Mouse (Mus musculus): Measurements from ENCODE around the gene Vil1. TPM values are rescaled to one million over a fixed set of nuclear protein-coding genes. Genes with fewer than 3 reads are reported as not detected.
A peak's percentile ranks its signal among the peaks of the same experiment; 100 is the strongest.

The Vil1 gene
- polyA plus RNA-seq, 1 experiment from 2014 or later, result 0.38 TPM

DNA sequence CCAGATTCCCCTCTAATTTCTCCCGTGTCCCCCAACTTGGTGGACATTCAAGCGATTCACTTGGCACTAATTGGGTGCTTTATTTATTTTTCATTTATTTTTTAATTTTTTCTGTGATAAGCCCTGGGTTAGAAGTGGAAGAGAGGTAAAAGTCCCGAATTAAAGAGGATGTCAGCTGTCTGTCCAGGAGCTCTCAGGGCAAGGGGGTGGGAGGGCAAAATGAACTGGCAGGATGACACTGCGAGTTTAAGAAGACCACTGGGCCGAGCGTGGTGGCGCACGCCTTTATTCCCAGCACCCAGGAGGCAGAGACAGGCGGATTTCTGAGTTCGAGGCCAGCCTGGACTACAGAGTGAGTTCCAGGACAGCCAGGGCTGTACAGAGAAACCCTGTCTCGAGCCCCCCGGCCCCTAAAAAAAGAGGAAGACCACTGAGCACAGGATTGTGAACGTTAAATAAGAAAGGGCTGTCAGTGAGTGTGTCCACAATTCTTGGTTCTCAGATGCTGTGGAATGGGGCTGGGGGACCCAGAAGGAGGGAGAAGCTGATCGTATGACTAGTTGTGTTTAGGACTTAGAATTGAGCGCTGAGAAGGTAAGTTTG is 21.7 kb upstream of the Vil1 start:
- H3K4me1 ChIP-seq (ENCODE audit: control insufficient read depth in 2 of 2, insufficient read depth in 2 of 2, low read length in 2 of 2), result peaks cover 18 to 21% of the 10 kb centered on the region in 2 experiments
- H3K27ac ChIP-seq (replicated peaks in 1 of 2; ENCODE audit: control insufficient read depth in 1 of 2, insufficient read depth in 1 of 2, low read depth in 2 of 2, low read length in 2 of 2), result peak overlapping the region; percentile 98 to 99
- no peaks in the 10 kb centered on the region for H3K9me3 ChIP-seq (ENCODE audit: control insufficient read depth, low read length)
- no peak for ATAC-seq (ENCODE audit: insufficient number of reproducible peaks, insufficient read depth, low FRiP score, low read depth)
- peak overlapping the region; percentile 53 to 64 for H3K4me3 ChIP-seq (ENCODE audit: control insufficient read depth in 1 of 2, insufficient read depth in 1 of 2, low read depth in 1 of 2, low read length in 2 of 2)
- H3K4me2 ChIP-seq (ENCODE audit: low read length), result peak overlapping the region; percentile 64
- peak overlapping the region; percentile 80 for H3K9ac ChIP-seq (ENCODE audit: low read length)
- no peaks in the 10 kb centered on the region for H3K36me3 ChIP-seq (ENCODE audit: control insufficient read depth, insufficient read depth, low read length)
- H3K27me3 ChIP-seq (ENCODE audit: control insufficient read depth, insufficient read depth, low read length), result no peaks in the 10 kb centered on the region
- WGBS, result 55% methylated on average over 15 of the region's 15 CpGs

GRCm38 (mm10) chr1:74388398-74388920 is 20.7 kb upstream of the Vil1 start:
- WGBS, result 80% methylated on average over 7 of the region's 7 CpGs
- H3K27ac ChIP-seq (replicated peaks in 1 of 2; ENCODE audit: control insufficient read depth in 1 of 2, insufficient read depth in 1 of 2, low read depth in 2 of 2, low read length in 2 of 2), result no peak overlapping the region; a peak in 1 of 4 replicates
- no peak for ATAC-seq (ENCODE audit: insufficient number of reproducible peaks, insufficient read depth, low FRiP score, low read depth)

GRCm38 (mm10) chr1:74389831-74390286 is 19.3 kb upstream of the Vil1 start:
- ATAC-seq (ENCODE audit: insufficient number of reproducible peaks, insufficient read depth, low FRiP score, low read depth), result peak; percentile 11
- WGBS, result 3% methylated on average over 29 of the region's 29 CpGs
- H3K4me1 ChIP-seq (ENCODE audit: control insufficient read depth in 2 of 2, insufficient read depth in 2 of 2, low read length in 2 of 2), result peaks cover 18 to 35% of the 10 kb centered on the region in 2 experiments

More at GRCm38 (mm10) chr1:74388398-74388920, 20.7 kb upstream of the Vil1 start:
- Histone ChIP-seq H3K9ac (ENCODE audit: low read length) (no peak overlapping the region), H3K4me3 (ENCODE audit: control insufficient read depth in 1 of 2, insufficient read depth in 1 of 2, low read depth in 1 of 2, low read length in 2 of 2) (no peak overlapping the region), H3K4me1 (ENCODE audit: control insufficient read depth in 2 of 2, insufficient read depth in 2 of 2, low read length in 2 of 2) (peaks cover 18 to 30% of the 10 kb centered on the region in 2 experiments), H3K27me3 (ENCODE audit: control insufficient read depth, insufficient read depth, low read length) (no peaks in the 10 kb centered on the region), H3K9me3 (ENCODE audit: control insufficient read depth, low read length) (no peaks in the 10 kb centered on the region), H3K36me3 (ENCODE audit: control insufficient read depth, insufficient read depth, low read length) (peaks cover 5% of the 10 kb centered on the region), H3K4me2 (ENCODE audit: low read length) (no peak overlapping the region)

DNA sequence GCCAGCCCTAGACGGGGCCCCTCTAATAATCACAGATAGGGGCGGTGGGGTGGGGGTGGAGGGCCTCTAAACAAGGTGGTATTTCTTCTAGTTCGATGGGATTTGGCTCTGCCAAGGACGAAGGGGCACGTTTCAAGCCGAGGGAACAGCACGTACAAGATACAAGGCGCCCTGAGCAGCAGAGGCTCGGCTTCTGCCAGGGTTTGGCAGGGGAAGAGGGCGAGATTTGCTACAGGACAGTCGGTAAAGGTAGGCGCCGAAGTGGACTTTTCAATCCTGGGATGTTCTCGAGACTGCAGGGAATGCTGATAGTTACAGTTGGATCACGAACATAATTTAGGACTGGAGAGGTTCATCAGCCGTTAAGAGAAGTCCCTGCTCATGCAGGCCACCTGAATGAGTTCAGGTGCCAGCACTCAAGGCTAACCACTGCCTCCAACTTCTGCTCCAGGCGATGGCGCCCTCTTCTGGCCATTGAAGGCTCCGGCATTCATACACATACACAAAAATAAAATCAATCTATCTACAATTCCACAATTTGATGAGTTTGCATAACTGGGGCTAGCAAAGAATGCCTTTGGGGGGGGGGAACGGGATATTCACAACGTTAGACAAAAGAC is 18.8 kb upstream of the Vil1 start:
- WGBS, result 4% methylated on average over 21 of the region's 21 CpGs
- no peak for ATAC-seq (ENCODE audit: insufficient number of reproducible peaks, insufficient read depth, low FRiP score, low read depth)
- Histone ChIP-seq H3K9me3 (ENCODE audit: control insufficient read depth, low read length) (no peaks in the 10 kb centered on the region), H3K27me3 (ENCODE audit: control insufficient read depth, insufficient read depth, low read length) (no peaks in the 10 kb centered on the region), H3K27ac (replicated peaks in 1 of 2; ENCODE audit: control insufficient read depth in 1 of 2, insufficient read depth in 1 of 2, low read depth in 2 of 2, low read length in 2 of 2) (peak overlapping the region; percentile 93 to 100), H3K4me2 (ENCODE audit: low read length) (peak overlapping the region; percentile 99), H3K9ac (ENCODE audit: low read length) (peak overlapping the region; percentile 100), H3K4me1 (ENCODE audit: control insufficient read depth in 2 of 2, insufficient read depth in 2 of 2, low read length in 2 of 2) (peaks cover 18 to 35% of the 10 kb centered on the region in 2 experiments), H3K4me3 (ENCODE audit: control insufficient read depth in 1 of 2, insufficient read depth in 1 of 2, low read depth in 1 of 2, low read length in 2 of 2) (peak overlapping the region; percentile 42 to 95), H3K36me3 (ENCODE audit: control insufficient read depth, insufficient read depth, low read length) (peaks cover 25% of the 10 kb centered on the region)

More at GRCm38 (mm10) chr1:74389831-74390286, 19.3 kb upstream of the Vil1 start:
- H3K36me3 ChIP-seq (ENCODE audit: control insufficient read depth, insufficient read depth, low read length), result peaks cover 19% of the 10 kb centered on the region
- H3K27ac ChIP-seq (replicated peaks in 1 of 2; ENCODE audit: control insufficient read depth in 1 of 2, insufficient read depth in 1 of 2, low read depth in 2 of 2, low read length in 2 of 2), result peak overlapping the region; percentile 67 to 100
- no peaks in the 10 kb centered on the region for H3K9me3 ChIP-seq (ENCODE audit: control insufficient read depth, low read length)
- peak overlapping the region in 1 of 2 experiments; percentile 95; a peak in 2 of 4 replicates for H3K4me3 ChIP-seq (ENCODE audit: control insufficient read depth in 1 of 2, insufficient read depth in 1 of 2, low read depth in 1 of 2, low read length in 2 of 2)
- H3K4me2 ChIP-seq (ENCODE audit: low read length), result peak overlapping the region; percentile 99
- no peaks in the 10 kb centered on the region for H3K27me3 ChIP-seq (ENCODE audit: control insufficient read depth, insufficient read depth, low read length)
- peak overlapping the region; percentile 100 for H3K9ac ChIP-seq (ENCODE audit: low read length)

DNA sequence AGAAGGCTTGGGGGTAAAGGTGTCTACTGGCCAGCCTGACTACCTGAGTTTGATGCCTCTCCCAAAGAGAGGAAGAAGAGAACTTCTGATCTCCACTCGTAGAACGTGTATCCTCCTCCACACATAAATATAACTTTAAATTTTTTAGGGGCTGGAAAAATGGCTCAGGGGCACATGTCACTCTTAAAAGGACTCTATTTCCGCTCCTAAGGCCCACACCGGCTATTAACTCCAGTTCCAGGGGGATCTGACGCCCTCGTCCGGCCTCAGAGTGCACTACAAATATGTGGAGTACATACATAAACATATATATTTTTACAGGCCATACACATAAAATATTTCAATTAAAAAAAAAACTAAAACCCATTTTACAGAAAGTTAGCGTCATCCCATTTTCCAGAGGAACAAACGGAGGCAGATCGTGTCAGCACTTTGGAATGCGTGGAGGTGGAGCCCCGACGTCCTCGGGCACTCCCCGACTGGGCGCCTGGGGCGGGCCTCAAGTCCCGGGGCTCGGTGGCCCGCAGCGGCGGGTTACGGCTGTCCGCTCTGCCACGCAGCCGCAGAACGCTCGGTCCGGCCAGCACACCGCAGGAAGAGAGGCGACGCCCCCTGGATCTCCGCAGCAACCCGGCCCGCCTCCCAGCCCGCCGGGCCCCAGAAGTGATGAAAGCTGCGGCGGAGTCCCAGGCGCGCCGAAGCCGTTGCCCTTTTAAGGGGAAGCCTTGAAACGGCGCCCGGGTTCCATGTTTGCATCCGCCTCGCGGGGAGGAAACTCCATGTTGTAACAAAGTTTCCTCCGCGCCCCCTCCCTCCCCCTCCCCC is 18.0 kb upstream of the Vil1 start, which contains the start of gene Ctdsp1:
Ctdsp1 (plus strand) TSS at position 586 of the 825 bp plus-strand sequence.
- Histone ChIP-seq H3K36me3 (ENCODE audit: control insufficient read depth, insufficient read depth, low read length) (peaks cover 26% of the 10 kb centered on the region), H3K9me3 (ENCODE audit: control insufficient read depth, low read length) (no peaks in the 10 kb centered on the region), H3K4me2 (ENCODE audit: low read length) (peak within 1 kb of the TSS; percentile 99), H3K27ac (replicated peaks in 1 of 2; ENCODE audit: control insufficient read depth in 1 of 2, insufficient read depth in 1 of 2, low read depth in 2 of 2, low read length in 2 of 2) (peak within 1 kb of the TSS; percentile 96 to 100), H3K4me3 (ENCODE audit: control insufficient read depth in 1 of 2, insufficient read depth in 1 of 2, low read depth in 1 of 2, low read length in 2 of 2) (peak within 1 kb of the TSS; percentile 89 to 95), H3K4me1 (ENCODE audit: control insufficient read depth in 2 of 2, insufficient read depth in 2 of 2, low read length in 2 of 2) (peaks cover 18 to 35% of the 10 kb centered on the region in 2 experiments), H3K27me3 (ENCODE audit: control insufficient read depth, insufficient read depth, low read length) (no peaks in the 10 kb centered on the region), H3K9ac (ENCODE audit: low read length) (peak within 1 kb of the TSS; percentile 100)
- 4% methylated on average over 50 of the region's 51 CpGs for WGBS
- ATAC-seq (ENCODE audit: insufficient number of reproducible peaks, insufficient read depth, low FRiP score, low read depth), result peak; percentile 62

DNA sequence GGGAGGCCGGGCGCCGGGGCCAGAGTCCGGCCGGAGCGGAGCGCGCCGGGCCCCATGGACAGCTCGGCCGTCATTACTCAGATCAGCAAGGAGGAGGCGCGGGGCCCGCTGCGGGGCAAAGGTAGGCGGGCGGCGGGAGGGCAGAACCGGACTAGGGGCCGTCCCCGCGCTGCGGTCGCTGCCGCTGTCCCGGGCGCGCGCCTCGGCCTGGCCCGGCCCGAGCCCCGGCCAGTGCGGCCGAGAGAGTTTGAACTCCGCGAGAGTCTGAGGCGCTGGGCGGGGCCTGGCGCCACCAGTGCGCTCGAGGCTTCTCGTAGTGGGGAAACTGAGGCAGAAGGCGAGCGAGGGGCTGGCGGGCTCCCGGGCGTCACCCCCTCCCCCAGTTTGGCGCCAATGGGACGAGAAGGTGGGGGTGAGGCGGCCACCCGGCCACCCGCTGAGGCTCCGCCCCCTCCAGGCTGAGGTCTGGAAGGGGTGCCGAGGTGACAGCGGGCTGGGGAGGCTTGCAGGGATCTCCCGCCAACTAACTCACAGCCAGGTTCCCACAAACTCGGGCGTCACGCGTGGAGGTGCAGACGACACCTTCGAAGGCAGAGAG is 17.2 kb upstream of the Vil1 start:
- peak overlapping the region; percentile 99 for H3K4me2 ChIP-seq (ENCODE audit: low read length)
- H3K27ac ChIP-seq (replicated peaks in 1 of 2; ENCODE audit: control insufficient read depth in 1 of 2, insufficient read depth in 1 of 2, low read depth in 2 of 2, low read length in 2 of 2), result peak overlapping the region; percentile 96 to 100
- ATAC-seq (ENCODE audit: insufficient number of reproducible peaks, insufficient read depth, low FRiP score, low read depth), result peak; percentile 42
- under 1% methylated on average over 53 of the region's 63 CpGs for WGBS
- no peaks in the 10 kb centered on the region for H3K27me3 ChIP-seq (ENCODE audit: control insufficient read depth, insufficient read depth, low read length)
- no peaks in the 10 kb centered on the region for H3K9me3 ChIP-seq (ENCODE audit: control insufficient read depth, low read length)
- peak overlapping the region; percentile 89 to 95 for H3K4me3 ChIP-seq (ENCODE audit: control insufficient read depth in 1 of 2, insufficient read depth in 1 of 2, low read depth in 1 of 2, low read length in 2 of 2)
- peaks cover 22 to 39% of the 10 kb centered on the region in 2 experiments for H3K4me1 ChIP-seq (ENCODE audit: control insufficient read depth in 2 of 2, insufficient read depth in 2 of 2, low read length in 2 of 2)
- H3K36me3 ChIP-seq (ENCODE audit: control insufficient read depth, insufficient read depth, low read length), result peaks cover 26% of the 10 kb centered on the region
- H3K9ac ChIP-seq (ENCODE audit: low read length), result peak overlapping the region; percentile 100
